Mouse (Mus musculus) lung, adult 2 months (tissue): ENCODE data around the gene Fam210b.

Source experiments
- CTCF ChIP-seq: fragments of 200-500 bp; IDR thresholded peaks from 2 replicates; pipeline ENCODE4 v1.5.1; 2011; ENCODE audit warnings: mild to moderate bottlenecking, low read length, control low read depth; ENCODE audit not compliant: insufficient read depth
- POLR2A ChIP-seq: fragments of 200-500 bp; IDR thresholded peaks from 2 replicates; pipeline ENCODE4 v1.6.1; 2011; ENCODE audit warnings: low read depth, mild to moderate bottlenecking, control low read depth, low read length, borderline replicate concordance; ENCODE audit errors: extremely low read depth

DNA sequence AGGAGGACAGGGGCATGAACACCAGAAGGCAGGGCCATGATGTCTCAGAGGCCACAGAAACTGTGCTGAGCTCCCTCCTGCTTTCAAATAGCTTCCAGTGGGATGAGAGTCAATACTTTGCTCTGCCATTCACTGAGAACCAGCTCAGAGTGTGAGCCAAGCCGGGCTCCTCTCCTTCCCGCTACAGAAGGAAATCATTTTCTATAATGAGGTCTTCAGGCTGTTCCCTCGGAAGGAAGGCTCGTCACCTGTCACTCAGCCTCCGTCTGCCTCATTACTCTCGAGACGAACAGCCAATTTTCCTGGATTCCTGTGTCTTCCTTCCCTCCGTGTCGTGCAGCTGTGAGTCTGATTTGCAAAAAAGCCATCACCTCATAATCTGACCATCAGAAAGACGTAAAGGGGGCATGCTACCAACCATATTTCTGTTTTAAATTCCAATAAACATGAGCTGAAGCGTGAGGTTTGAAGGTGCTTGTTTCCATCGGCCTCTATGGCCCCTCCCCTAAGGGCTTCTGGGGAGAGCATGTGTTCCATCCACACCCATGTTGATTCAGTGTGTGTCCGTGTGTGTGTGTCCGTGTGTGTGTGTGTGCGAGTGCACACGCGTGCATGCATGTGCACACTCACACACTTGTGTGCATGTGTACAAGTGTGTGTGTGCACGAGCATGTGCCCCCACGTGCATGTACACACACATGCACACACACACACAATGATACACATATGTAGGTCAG, 7.0 kb upstream of the Fam210b start:
- TF ChIP-seq CTCF (no peak), POLR2A (no peak)
